Mouse (Mus musculus): ENCODE measurements around the gene 1300017J02Rik. TPM values are rescaled to one million over a fixed set of nuclear protein-coding genes. Genes with fewer than 3 reads are reported as not detected.
"Not testable (repeated sequence)": the region's sequence is repeated elsewhere in the genome, so short reads cannot be mapped to it uniquely, and the experiment has no call there.

Gene 1300017J02Rik
- polyA plus RNA-seq (2012; rRNA removed) (32.4 and 42.2 TPM in 2 replicates), polyA plus RNA-seq (2014; fragmentation: Nextera tagmentation; extraction: Ambion mirVana) (43.0 and 43.4 TPM in 2 replicates)

DNA sequence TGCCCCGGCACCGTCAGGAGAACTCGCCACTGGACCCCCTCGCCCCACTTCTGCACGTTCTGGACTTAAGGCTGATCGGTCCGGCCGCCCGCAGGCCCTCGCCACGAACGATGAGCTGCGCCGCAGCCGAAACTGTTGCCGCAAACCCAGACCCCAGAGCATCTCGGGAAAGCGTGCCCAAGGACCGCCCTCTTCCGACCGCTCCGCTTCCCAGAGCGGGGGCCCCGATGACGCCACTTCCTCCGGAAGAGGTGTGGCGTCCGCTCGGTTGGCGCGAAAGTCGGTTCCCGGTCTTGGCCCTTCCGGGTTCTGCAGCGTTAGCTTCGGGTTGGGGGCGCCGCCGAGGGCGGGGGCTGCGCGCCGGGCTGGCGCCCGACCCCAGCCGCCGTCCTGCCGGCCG is at the start of gene 1300017J02Rik, which contains the start of gene Topbp1:
TSS of gene 1300017J02Rik (minus strand) at position 156 of the 400 bp plus-strand sequence.
TSS of gene Topbp1 (plus strand) at position 289 of the 400 bp plus-strand sequence.
- H3K4me2 ChIP-seq (ENCODE audit: low read depth): peak within 1 kb of the TSS; percentile 76
- peak within 1 kb of the TSS; percentile 80 to 90 for H3K4me3 ChIP-seq (ENCODE audit: insufficient read depth in 1 of 2, low read depth in 2 of 2, low read length in 2 of 2)
- peak within 1 kb of the TSS; percentile 83 for H3K27ac ChIP-seq
- TF ChIP-seq EP300 (IDR thresholded peaks at IDR 0.05; ENCODE audit: low read depth): no peak
- peak; percentile 14; the same call in 1 of the 2 replicates for TF ChIP-seq CTCF (IDR thresholded peaks at IDR 0.05; ENCODE audit: low read depth)
- peaks cover 27% of the 10 kb centered on the region for H3K36me3 ChIP-seq (replicated peaks; ENCODE audit: control insufficient read depth, insufficient read depth, low read depth)
- peaks cover 10 to 14% of the 10 kb centered on the region in 2 experiments; a peak in 3 of 4 replicates for H3K4me1 ChIP-seq (replicated peaks; ENCODE audit: control insufficient read depth in 2 of 2, insufficient read depth in 2 of 2, low read length in 1 of 2)
- H3K9me3 ChIP-seq (ENCODE audit: control insufficient read depth, low read length): no peaks in the 10 kb centered on the region
- ATAC-seq (ENCODE audit: insufficient read depth) (peak; percentile 96), DNase-seq (ENCODE audit: low read depth in 3 of 3, low spot score in 3 of 3) (peak; percentile 88 to 89 (median 88))
- WGBS (ENCODE audit: insufficient replicate concordance): under 1% methylated on average over 49 of the region's 49 CpGs
- peak within 1 kb of the TSS; percentile 70 for H3K9ac ChIP-seq (replicated peaks)
- no peaks in the 10 kb centered on the region for H3K27me3 ChIP-seq (ENCODE audit: control insufficient read depth, insufficient read depth, low read length)

DNA sequence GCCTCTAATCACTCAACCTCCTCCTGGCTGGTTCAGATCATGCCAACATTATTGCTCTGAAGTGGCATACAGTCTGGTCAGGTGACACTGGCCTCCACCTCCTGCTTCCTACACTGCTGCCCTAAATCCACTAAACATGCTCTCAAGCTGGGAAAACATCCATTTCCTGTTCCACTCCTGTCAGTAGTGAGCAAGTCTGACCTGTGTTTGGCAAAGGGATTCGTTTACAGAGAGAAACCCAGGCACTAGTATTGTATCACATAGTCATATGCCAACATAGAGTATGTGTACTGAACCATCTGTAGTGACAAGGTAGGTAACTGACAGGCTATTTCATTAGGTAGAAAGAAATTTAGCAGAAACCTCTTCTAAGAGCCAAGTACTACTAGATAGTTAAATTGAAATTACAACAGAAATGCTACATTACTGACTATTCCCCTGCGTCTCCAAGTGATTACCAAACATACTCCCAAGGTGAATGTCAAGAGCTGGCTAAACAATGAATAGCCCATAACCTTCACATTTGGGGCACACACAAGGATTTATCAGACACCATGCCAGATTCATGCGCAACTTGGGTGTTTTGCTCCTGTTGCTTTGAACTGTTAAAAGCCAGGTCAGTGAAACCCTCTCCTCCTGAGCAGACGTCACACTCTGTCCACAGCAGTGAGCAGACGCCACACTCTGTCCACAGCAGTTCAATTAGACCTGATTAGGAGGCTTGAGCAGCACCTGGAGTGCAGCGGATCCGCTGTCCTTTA is 48.8 kb upstream of the 1300017J02Rik start:
- not testable (repeated sequence) for ATAC-seq (ENCODE audit: insufficient read depth); DNase-seq (ENCODE audit: low read depth in 3 of 3, low spot score in 3 of 3)
- peaks cover 68% of the 10 kb centered on the region for H3K36me3 ChIP-seq (replicated peaks; ENCODE audit: control insufficient read depth, insufficient read depth, low read depth)

GRCm38 (mm10) chr9:103348791-103349190 is 43.9 kb upstream of the 1300017J02Rik start:
- Histone ChIP-seq H3K4me3 (ENCODE audit: insufficient read depth in 1 of 2, low read depth in 2 of 2, low read length in 2 of 2) (no peak overlapping the region), H3K9me3 (ENCODE audit: control insufficient read depth, low read length) (no peaks in the 10 kb centered on the region), H3K36me3 (replicated peaks; ENCODE audit: control insufficient read depth, insufficient read depth, low read depth) (peaks cover 77% of the 10 kb centered on the region), H3K9ac (replicated peaks) (no peak overlapping the region), H3K4me2 (ENCODE audit: low read depth) (no peak overlapping the region), H3K4me1 (replicated peaks; ENCODE audit: control insufficient read depth in 2 of 2, insufficient read depth in 2 of 2, low read length in 1 of 2) (peaks cover 0 to 3% of the 10 kb centered on the region in 2 experiments; a peak in 1 of 4 replicates), H3K27me3 (ENCODE audit: control insufficient read depth, insufficient read depth, low read length) (no peaks in the 10 kb centered on the region), H3K27ac (no peak overlapping the region)
- ATAC-seq (ENCODE audit: insufficient read depth) (no peak), DNase-seq (ENCODE audit: low read depth in 3 of 3, low spot score in 3 of 3) (no peak)
- TF ChIP-seq CTCF (IDR thresholded peaks at IDR 0.05; ENCODE audit: low read depth) (no peak), EP300 (IDR thresholded peaks at IDR 0.05; ENCODE audit: low read depth) (no peak)

More for the DNA sequence above, 48.8 kb upstream of the 1300017J02Rik start:
- not testable (repeated sequence) for H3K27me3 ChIP-seq (ENCODE audit: control insufficient read depth, insufficient read depth, low read length); H3K4me2 ChIP-seq (ENCODE audit: low read depth); H3K27ac ChIP-seq; H3K9ac ChIP-seq (replicated peaks); H3K4me1 ChIP-seq (replicated peaks; ENCODE audit: control insufficient read depth in 2 of 2, insufficient read depth in 2 of 2, low read length in 1 of 2); H3K4me3 ChIP-seq (ENCODE audit: insufficient read depth in 1 of 2, low read depth in 2 of 2, low read length in 2 of 2); H3K9me3 ChIP-seq (ENCODE audit: control insufficient read depth, low read length)
- 81% methylated on average over 7 of the region's 7 CpGs for WGBS (ENCODE audit: insufficient replicate concordance)

DNA sequence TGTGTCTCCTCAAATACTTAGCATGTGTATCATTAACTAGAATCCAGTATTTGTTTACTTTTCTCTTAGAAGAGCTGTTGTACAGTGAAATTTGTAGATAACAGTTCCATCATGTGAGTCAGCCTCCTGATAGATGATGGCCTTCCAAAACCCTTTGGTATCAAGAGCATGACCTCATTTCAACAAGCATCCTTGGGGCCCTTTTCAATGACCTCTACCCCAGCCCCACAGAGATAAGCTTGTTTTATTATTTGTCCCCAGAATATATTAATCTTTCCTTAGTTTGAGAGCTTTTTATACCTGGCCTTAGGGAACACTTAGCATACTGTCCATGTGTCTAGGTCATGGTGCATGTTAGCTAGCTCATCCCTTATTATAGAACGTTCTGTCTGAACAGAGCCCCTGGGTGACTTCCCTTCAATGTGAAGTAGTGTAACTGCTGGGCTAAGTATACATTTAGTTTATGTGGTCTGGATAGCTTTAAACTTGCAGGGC is 43.2 kb upstream of the 1300017J02Rik start:
- TF ChIP-seq EP300 (IDR thresholded peaks at IDR 0.05; ENCODE audit: low read depth) (no peak), CTCF (IDR thresholded peaks at IDR 0.05; ENCODE audit: low read depth) (no peak)
- DNase-seq (ENCODE audit: low read depth in 3 of 3, low spot score in 3 of 3) (no peak), ATAC-seq (ENCODE audit: insufficient read depth) (no peak)
- Histone ChIP-seq H3K9ac (replicated peaks) (no peak overlapping the region), H3K4me2 (ENCODE audit: low read depth) (no peak overlapping the region), H3K27ac (no peak overlapping the region), H3K36me3 (replicated peaks; ENCODE audit: control insufficient read depth, insufficient read depth, low read depth) (peaks cover 84% of the 10 kb centered on the region), H3K4me1 (replicated peaks; ENCODE audit: control insufficient read depth in 2 of 2, insufficient read depth in 2 of 2, low read length in 1 of 2) (peaks cover 0 to 3% of the 10 kb centered on the region in 2 experiments; a peak in 1 of 4 replicates), H3K9me3 (ENCODE audit: control insufficient read depth, low read length) (no peaks in the 10 kb centered on the region), H3K27me3 (ENCODE audit: control insufficient read depth, insufficient read depth, low read length) (no peaks in the 10 kb centered on the region), H3K4me3 (ENCODE audit: insufficient read depth in 1 of 2, low read depth in 2 of 2, low read length in 2 of 2) (no peak overlapping the region)
- 55% methylated on average over 1 of the region's 1 CpGs for WGBS (ENCODE audit: insufficient replicate concordance)

DNA sequence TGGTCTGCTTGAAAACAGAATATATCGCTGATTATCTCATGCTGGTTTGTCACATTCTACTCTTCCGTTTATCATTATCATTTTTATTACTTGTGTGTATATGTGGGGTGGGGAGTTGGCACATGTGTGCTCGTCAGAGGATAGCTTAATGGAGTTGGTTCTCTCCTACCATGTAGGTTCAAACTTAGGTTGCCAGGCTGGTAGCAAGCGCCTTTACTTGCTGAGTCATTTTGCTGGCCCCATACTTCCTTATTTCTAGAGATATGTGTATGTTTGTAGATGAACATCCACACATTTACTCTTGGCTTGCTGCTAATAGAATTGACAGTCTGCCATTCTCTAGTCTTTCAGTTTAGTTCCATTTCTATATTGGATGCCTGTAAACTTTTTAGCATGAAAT is 42.2 kb upstream of the 1300017J02Rik start:
- peaks cover 83% of the 10 kb centered on the region for H3K36me3 ChIP-seq (replicated peaks; ENCODE audit: control insufficient read depth, insufficient read depth, low read depth)

More for the DNA sequence above, 42.2 kb upstream of the 1300017J02Rik start:
- ATAC-seq (ENCODE audit: insufficient read depth) (no peak), DNase-seq (ENCODE audit: low read depth in 3 of 3, low spot score in 3 of 3) (no peak)
- Histone ChIP-seq H3K9me3 (ENCODE audit: control insufficient read depth, low read length) (no peaks in the 10 kb centered on the region), H3K27me3 (ENCODE audit: control insufficient read depth, insufficient read depth, low read length) (no peaks in the 10 kb centered on the region), H3K9ac (replicated peaks) (no peak overlapping the region), H3K27ac (no peak overlapping the region), H3K4me2 (ENCODE audit: low read depth) (no peak overlapping the region), H3K4me3 (ENCODE audit: insufficient read depth in 1 of 2, low read depth in 2 of 2, low read length in 2 of 2) (no peak overlapping the region), H3K4me1 (replicated peaks; ENCODE audit: control insufficient read depth in 2 of 2, insufficient read depth in 2 of 2, low read length in 1 of 2) (peaks cover 0 to 3% of the 10 kb centered on the region in 2 experiments; a peak in 1 of 4 replicates)
- TF ChIP-seq EP300 (IDR thresholded peaks at IDR 0.05; ENCODE audit: low read depth) (no peak), CTCF (IDR thresholded peaks at IDR 0.05; ENCODE audit: low read depth) (no peak)
- 50% methylated on average over 4 of the region's 4 CpGs for WGBS (ENCODE audit: insufficient replicate concordance)
